Mouse (Mus musculus): ENCODE data around the gene Cyp2j8.

- no peak for TF ChIP-seq ZNF384 (IDR thresholded peaks at IDR 0.05; ENCODE audit: low read depth, low read length)
- no peak for TF ChIP-seq CHD2 (IDR thresholded peaks at IDR 0.05; ENCODE audit: low read depth, low read length)
- TF ChIP-seq ZC3H11A (IDR thresholded peaks at IDR 0.05; ENCODE audit: borderline replicate concordance, low read depth, low read length): no peak
- TF ChIP-seq HCFC1 (IDR thresholded peaks at IDR 0.05; ENCODE audit: borderline replicate concordance, insufficient read depth, low read length): no peak
- TF ChIP-seq MAFK (IDR thresholded peaks at IDR 0.05; ENCODE audit: insufficient read depth, low read depth, low read length): no peak
Measured at GRCm38 (mm10) chr4:96507286-96507685, at the start of gene Cyp2j8.

Measured in ES-E14 (cell line).